Mouse (Mus musculus): ENCODE results near the gene Uchl1. TPM values are rescaled to one million over a fixed set of nuclear protein-coding genes. Genes with fewer than 3 reads are reported as not detected.

Uchl1 gene
- polyA plus RNA-seq, 1 experiment from 2014 or later: 1,231 TPM

- Histone ChIP-seq H3K9ac (no peak overlapping the region), H3K27me3 (no peaks in the 10 kb centered on the region), H3K4me2 (no peak overlapping the region), H3K36me3 (no peaks in the 10 kb centered on the region), H3K4me1 (replicated peaks) (0 out of 2 replicates have a peak, but pooled peaks cover 2% of the 10 kb centered on the region), H3K9me3 (no peaks in the 10 kb centered on the region), H3K4me3 (no peak overlapping the region), H3K27ac (no peak overlapping the region)
- ATAC-seq (ENCODE audit: low FRiP score): no peak
- WGBS: 45% methylated on average over 4 of the region's 4 CpGs
Measured at GRCm38 (mm10) chr5:66715498-66715931, 39.6 kb downstream of the Uchl1 start.

DNA sequence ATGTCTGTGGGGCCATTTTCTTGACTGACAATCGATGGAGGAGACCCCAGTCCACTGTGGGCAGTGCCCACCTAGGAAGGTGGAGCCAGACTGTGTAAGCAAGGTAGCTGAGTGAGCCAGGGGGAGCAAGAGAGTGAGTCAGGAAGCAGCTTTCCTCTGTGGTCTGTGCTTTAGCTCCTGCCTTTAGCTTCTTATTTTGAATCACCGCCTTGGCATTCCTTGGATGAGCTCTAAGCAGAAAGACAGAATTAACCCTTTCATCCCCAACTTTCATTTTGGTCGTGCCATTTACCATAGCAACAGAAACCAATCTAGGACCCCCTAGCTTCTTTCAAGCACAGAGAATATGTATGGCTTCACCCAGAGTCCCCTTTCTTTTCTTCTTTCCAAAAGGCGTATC is 42.0 kb downstream of the Uchl1 start:
- Histone ChIP-seq H3K4me1 (replicated peaks) (peaks cover 2% of the 10 kb centered on the region; the same call in 1 of the 2 replicates), H3K9me3 (no peaks in the 10 kb centered on the region), H3K4me2 (no peak overlapping the region), H3K27ac (no peak overlapping the region), H3K4me3 (no peak overlapping the region), H3K36me3 (no peaks in the 10 kb centered on the region), H3K27me3 (no peaks in the 10 kb centered on the region), H3K9ac (no peak overlapping the region)
- WGBS: 63% methylated on average over 4 of the region's 4 CpGs
- no peak for ATAC-seq (ENCODE audit: low FRiP score)

- no peak overlapping the region for H3K27ac ChIP-seq
- 67% methylated on average over 3 of the region's 3 CpGs for WGBS
- no peak overlapping the region for H3K4me3 ChIP-seq
- H3K27me3 ChIP-seq: no peaks in the 10 kb centered on the region
- peaks cover 2% of the 10 kb centered on the region; the same call in 1 of the 2 replicates for H3K4me1 ChIP-seq (replicated peaks)
- no peak overlapping the region for H3K4me2 ChIP-seq
- no peak for ATAC-seq (ENCODE audit: low FRiP score)
- H3K36me3 ChIP-seq: no peaks in the 10 kb centered on the region
- no peaks in the 10 kb centered on the region for H3K9me3 ChIP-seq
- H3K9ac ChIP-seq: no peak overlapping the region
Measured at GRCm38 (mm10) chr5:66718413-66718812, 42.5 kb downstream of the Uchl1 start.

GRCm38 (mm10) chr5:66718880-66719279 is 43.0 kb downstream of the Uchl1 start:
- ATAC-seq (ENCODE audit: low FRiP score): no peak
- Histone ChIP-seq H3K4me2 (no peak overlapping the region), H3K9ac (no peak overlapping the region), H3K27ac (no peak overlapping the region), H3K27me3 (no peaks in the 10 kb centered on the region), H3K36me3 (no peaks in the 10 kb centered on the region), H3K4me1 (replicated peaks) (peaks cover 2% of the 10 kb centered on the region; the same call in 1 of the 2 replicates), H3K4me3 (no peak overlapping the region), H3K9me3 (no peaks in the 10 kb centered on the region)
- WGBS: 72% methylated on average over 7 of the region's 7 CpGs

GRCm38 (mm10) chr5:66720921-66721320 is 45.0 kb downstream of the Uchl1 start:
- peaks cover 2% of the 10 kb centered on the region; the same call in 1 of the 2 replicates for H3K4me1 ChIP-seq (replicated peaks)
- H3K9me3 ChIP-seq: no peaks in the 10 kb centered on the region
- H3K4me3 ChIP-seq: no peak overlapping the region
- H3K36me3 ChIP-seq: no peaks in the 10 kb centered on the region
- 18% methylated on average over 5 of the region's 5 CpGs for WGBS
- no peak overlapping the region for H3K4me2 ChIP-seq
- H3K27ac ChIP-seq: no peak overlapping the region
- ATAC-seq (ENCODE audit: low FRiP score): no peak
- H3K27me3 ChIP-seq: no peaks in the 10 kb centered on the region
- H3K9ac ChIP-seq: no peak overlapping the region

DNA sequence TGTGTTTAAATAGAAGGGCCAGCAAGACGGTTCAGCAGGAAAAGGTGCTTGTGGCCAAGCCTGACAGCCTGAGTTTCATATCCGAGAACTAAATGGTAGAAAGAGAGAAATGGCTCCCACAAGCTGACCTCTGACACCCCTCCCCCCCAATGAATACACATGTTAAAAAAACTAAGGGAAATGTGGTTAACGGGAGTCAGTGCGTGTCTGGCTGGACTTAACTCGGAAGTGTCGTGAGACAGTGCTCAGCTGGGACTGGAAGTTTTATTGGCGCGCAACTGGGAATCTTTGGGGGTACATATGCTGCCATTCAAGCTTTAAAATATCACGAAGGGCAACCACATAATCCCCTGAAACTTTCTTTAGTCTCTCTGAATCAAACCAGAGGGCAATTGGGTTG is 46.7 kb downstream of the Uchl1 start:
- H3K4me1 ChIP-seq (replicated peaks): peaks cover 2% of the 10 kb centered on the region; the same call in 1 of the 2 replicates
- H3K4me2 ChIP-seq: no peak overlapping the region
- H3K9ac ChIP-seq: no peak overlapping the region
- 74% methylated on average over 9 of the region's 9 CpGs for WGBS
- H3K9me3 ChIP-seq: no peaks in the 10 kb centered on the region
- H3K27ac ChIP-seq: no peak overlapping the region; the same call in 1 of the 2 replicates
- H3K36me3 ChIP-seq: no peaks in the 10 kb centered on the region
- no peaks in the 10 kb centered on the region for H3K27me3 ChIP-seq
- H3K4me3 ChIP-seq: no peak overlapping the region
- ATAC-seq (ENCODE audit: low FRiP score): no peak

DNA sequence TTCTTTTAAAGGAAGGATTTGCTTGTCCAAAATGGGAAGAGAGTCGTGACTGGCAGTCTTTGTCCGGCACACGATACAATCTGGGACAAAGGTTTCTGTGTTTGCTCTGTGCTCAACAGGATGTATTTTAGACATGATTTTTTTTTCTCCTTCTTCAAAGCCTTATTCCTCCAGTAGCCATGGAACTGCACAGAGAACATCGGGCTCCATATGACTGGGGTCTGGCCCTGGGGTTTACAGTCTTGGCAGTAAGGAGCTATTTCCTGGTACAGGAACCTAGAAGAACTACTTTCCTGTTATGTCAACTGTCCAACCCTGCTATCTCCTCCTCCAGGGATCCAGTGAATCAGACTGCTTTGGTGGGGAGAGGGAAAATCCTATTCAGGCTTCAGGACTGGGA is 47.1 kb downstream of the Uchl1 start:
- Histone ChIP-seq H3K4me1 (replicated peaks) (peaks cover 2% of the 10 kb centered on the region; the same call in 1 of the 2 replicates), H3K4me2 (no peak overlapping the region), H3K36me3 (no peaks in the 10 kb centered on the region), H3K27ac (no peak overlapping the region; the same call in none of the 2 replicates), H3K9me3 (no peaks in the 10 kb centered on the region), H3K27me3 (no peaks in the 10 kb centered on the region), H3K9ac (no peak overlapping the region), H3K4me3 (no peak overlapping the region)
- ATAC-seq (ENCODE audit: low FRiP score): no peak
- WGBS: 56% methylated on average over 4 of the region's 4 CpGs

DNA sequence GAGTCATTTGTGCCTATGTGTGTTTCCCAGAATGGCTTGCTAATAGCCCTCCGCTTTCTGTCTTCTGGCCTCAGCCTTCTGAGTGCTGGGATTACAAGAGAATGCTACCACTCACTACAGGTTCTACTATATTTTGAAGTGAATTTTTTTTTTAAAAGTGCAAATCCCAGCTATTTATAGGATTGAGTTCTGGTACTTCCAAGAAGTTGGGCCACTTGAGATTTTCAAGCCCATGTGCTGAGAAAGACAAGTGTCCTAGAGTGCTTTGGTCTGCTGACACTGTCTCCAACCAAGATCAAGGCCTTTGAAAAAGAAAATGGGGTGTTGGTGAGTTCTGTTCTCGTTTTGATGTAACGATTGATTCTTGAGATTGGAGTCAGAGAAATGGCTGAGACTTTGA is 47.7 kb downstream of the Uchl1 start:
- WGBS: 81% methylated on average over 3 of the region's 3 CpGs
- peaks cover 2% of the 10 kb centered on the region; the same call in 1 of the 2 replicates for H3K4me1 ChIP-seq (replicated peaks)
- H3K27me3 ChIP-seq: no peaks in the 10 kb centered on the region
- no peaks in the 10 kb centered on the region for H3K36me3 ChIP-seq
- ATAC-seq (ENCODE audit: low FRiP score): no peak
- H3K9ac ChIP-seq: no peak overlapping the region
- H3K9me3 ChIP-seq: no peaks in the 10 kb centered on the region
- H3K27ac ChIP-seq: no peak overlapping the region; the same call in 1 of the 2 replicates
- H3K4me3 ChIP-seq: no peak overlapping the region
- no peak overlapping the region for H3K4me2 ChIP-seq

- Histone ChIP-seq H3K27ac (no peak overlapping the region), H3K36me3 (no peaks in the 10 kb centered on the region), H3K9ac (no peak overlapping the region), H3K4me2 (no peak overlapping the region), H3K9me3 (no peaks in the 10 kb centered on the region), H3K4me3 (no peak overlapping the region), H3K27me3 (no peaks in the 10 kb centered on the region), H3K4me1 (replicated peaks) (peaks cover 4% of the 10 kb centered on the region; the same call in 1 of the 2 replicates)
- ATAC-seq (ENCODE audit: low FRiP score): no peak
- WGBS: 92% methylated on average over 4 of the region's 4 CpGs
Measured at GRCm38 (mm10) chr5:66729306-66729705, 53.4 kb downstream of the Uchl1 start.

DNA sequence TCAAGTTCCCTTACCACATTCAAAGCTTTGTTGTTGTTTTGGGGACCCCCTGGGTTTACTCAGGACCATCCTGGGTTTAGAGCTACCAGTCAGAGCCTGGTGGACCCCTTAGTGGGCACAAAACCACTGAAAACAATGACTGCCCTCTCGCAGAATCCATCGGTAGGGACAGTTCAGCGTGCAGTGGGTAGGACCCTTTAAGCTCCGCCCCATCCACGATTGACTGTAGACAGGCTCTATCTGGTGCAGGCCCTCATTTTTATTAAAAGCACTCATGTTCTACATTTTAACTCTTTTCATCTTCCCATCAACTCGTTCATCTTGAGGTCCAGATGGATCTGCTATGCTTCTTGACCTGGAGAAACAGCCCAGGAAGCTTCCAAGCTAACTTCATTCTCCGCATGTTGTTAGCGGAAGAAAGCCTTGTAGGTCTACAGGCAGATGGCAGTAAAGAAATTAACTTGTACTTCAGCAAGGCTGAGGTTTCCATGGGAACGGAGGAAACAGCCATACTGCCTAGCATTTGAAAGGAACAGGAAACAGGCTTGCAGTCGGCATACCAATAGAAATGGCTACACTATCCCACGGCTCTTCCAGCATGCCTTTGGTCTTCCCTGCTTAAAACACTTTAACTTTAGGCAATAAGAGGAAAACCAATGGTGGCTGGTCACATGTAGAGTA is 54.9 kb downstream of the Uchl1 start:
- Histone ChIP-seq H3K27ac (peak overlapping the region; percentile 49; the same call in 1 of the 2 replicates), H3K4me3 (peak overlapping the region; percentile 2; the same call in 1 of the 2 replicates), H3K4me1 (replicated peaks) (peaks cover 4% of the 10 kb centered on the region; the same call in 1 of the 2 replicates), H3K4me2 (peak overlapping the region; percentile 30), H3K9me3 (no peaks in the 10 kb centered on the region), H3K36me3 (no peaks in the 10 kb centered on the region), H3K9ac (no peak overlapping the region), H3K27me3 (no peaks in the 10 kb centered on the region)
- 20% methylated on average over 11 of the region's 11 CpGs for WGBS
- ATAC-seq (ENCODE audit: low FRiP score): peak; percentile 89

- H3K9ac ChIP-seq: no peak overlapping the region
- H3K9me3 ChIP-seq: no peaks in the 10 kb centered on the region
- no peak overlapping the region for H3K4me3 ChIP-seq
- no peak overlapping the region for H3K27ac ChIP-seq
- H3K27me3 ChIP-seq: no peaks in the 10 kb centered on the region
- peak overlapping the region; percentile 30; the same call in 1 of the 2 replicates for H3K4me2 ChIP-seq
- 0 out of 2 replicates have a peak, but pooled peaks have one; percentile 22 for ATAC-seq (ENCODE audit: low FRiP score)
- no peaks in the 10 kb centered on the region for H3K36me3 ChIP-seq
- H3K4me1 ChIP-seq (replicated peaks): peaks cover 4% of the 10 kb centered on the region; the same call in 1 of the 2 replicates
- 29% methylated on average over 1 of the region's 1 CpGs for WGBS
Measured at GRCm38 (mm10) chr5:66731302-66731697, 55.4 kb downstream of the Uchl1 start.

- no peak overlapping the region for H3K27ac ChIP-seq
- H3K36me3 ChIP-seq: no peaks in the 10 kb centered on the region
- no peaks in the 10 kb centered on the region for H3K9me3 ChIP-seq
- H3K9ac ChIP-seq: no peak overlapping the region
- no peak overlapping the region for H3K4me2 ChIP-seq
- 92% methylated on average over 1 of the region's 1 CpGs for WGBS
- no peak for ATAC-seq (ENCODE audit: low FRiP score)
- peaks cover 4% of the 10 kb centered on the region; the same call in 1 of the 2 replicates for H3K4me1 ChIP-seq (replicated peaks)
- no peak overlapping the region for H3K4me3 ChIP-seq
- H3K27me3 ChIP-seq: no peaks in the 10 kb centered on the region
Measured at GRCm38 (mm10) chr5:66733556-66733955, 57.7 kb downstream of the Uchl1 start.

Data from hindbrain, embryonic 13.5 days (tissue).